Mouse (Mus musculus) MEL (cell line): Measurements from ENCODE around the gene Fbxl21. TPM values are rescaled to one million over a fixed set of nuclear protein-coding genes. Genes with fewer than 3 reads are reported as not detected.

ENCODE experiments used
- DNase-seq: peaks from one replicate; pipeline ENCODE4 v3.0.0; 2011; ENCODE audit warnings: low read depth, low spot score
- H3K27ac ChIP-seq: 2 replicates; pipeline ENCODE4 v1.5.1; 2012; ENCODE audit warnings: low read depth, mild to moderate bottlenecking, control low read depth, low read length, moderate library complexity; ENCODE audit not compliant: control insufficient read depth
- H3K27me3 ChIP-seq, 2 experiments: fragments of 150-350 bp in 1 of 2; sonication (generic) in 1 of 2; 2 replicates each; pipeline ENCODE4 v1.6.1; 2012; ENCODE audit warnings: low read length in 2 of 2, mild to moderate bottlenecking in 2 of 2, improper control_type of control experiment in 1 of 2, moderate library complexity in 1 of 2; ENCODE audit not compliant: insufficient read depth in 2 of 2, control insufficient read depth in 1 of 2
- H3K36me3 ChIP-seq, 2 experiments: 2 replicates each; pipeline ENCODE4 v1.6.1; 2012 to 2014; ENCODE audit warnings: low read length in 2 of 2, improper control_type of control experiment in 1 of 2, inconsistent platforms in 1 of 2, mild to moderate bottlenecking in 1 of 2; ENCODE audit not compliant: insufficient read depth in 2 of 2, control insufficient read depth in 1 of 2
- H3K4me1 ChIP-seq, 2 experiments: fragments of 150-350 bp in 1 of 2; sonication (generic) in 1 of 2; 2 replicates each; pipeline ENCODE4 v1.6.1; 2012; ENCODE audit warnings: low read length in 2 of 2, improper control_type of control experiment in 1 of 2, mild to moderate bottlenecking in 1 of 2; ENCODE audit not compliant: insufficient read depth in 2 of 2, control insufficient read depth in 1 of 2
- H3K4me3 ChIP-seq, 2 experiments: fragments of 150-350 bp in 1 of 2; sonication (generic) in 1 of 2; 2 replicates each; pipeline ENCODE4 v1.5.1; 2012; ENCODE audit warnings: low read depth in 2 of 2, low read length in 2 of 2, mild to moderate bottlenecking in 2 of 2, moderate library complexity in 2 of 2, control low read depth in 1 of 2, improper control_type of control experiment in 1 of 2; ENCODE audit not compliant: control insufficient read depth in 1 of 2, insufficient read depth in 1 of 2
- H3K79me2 ChIP-seq: 2 replicates; pipeline ENCODE4 v1.6.1; 2012; ENCODE audit warnings: mild to moderate bottlenecking, low read length, moderate library complexity; ENCODE audit not compliant: control insufficient read depth, poor library complexity, insufficient read depth
- H3K9ac ChIP-seq: 2 replicates; pipeline ENCODE4 v1.6.1; 2012; ENCODE audit warnings: low read depth, mild to moderate bottlenecking, control low read depth, low read length, moderate library complexity; ENCODE audit not compliant: control insufficient read depth, poor library complexity, severe bottlenecking
- H3K9me3 ChIP-seq: fragments of 150-350 bp; sonication (generic); replicated peaks from 2 replicates; pipeline ENCODE4 v1.6.1; 2012; ENCODE audit warnings: mild to moderate bottlenecking, low read length, improper control_type of control experiment, moderate library complexity; ENCODE audit not compliant: insufficient read depth
- CTCF ChIP-seq, 3 experiments: IDR thresholded peaks in 2 of 3; conservative IDR thresholded peaks in 1 of 3; 2 replicates each; pipeline ENCODE4 v1.5.1; 2011 to 2012; ENCODE audit warnings: low read length in 3 of 3, low read depth in 2 of 3, mild to moderate bottlenecking in 2 of 3, improper control_type of control experiment in 1 of 3, inconsistent platforms in 1 of 3, mixed read lengths in 1 of 3, moderate library complexity in 1 of 3; ENCODE audit not compliant: control insufficient read depth in 1 of 3, insufficient read depth in 1 of 3, poor library complexity in 1 of 3, severe bottlenecking in 1 of 3
- GABPA ChIP-seq: IDR thresholded peaks from 2 replicates; pipeline ENCODE4 v1.6.1; 2012; ENCODE audit warnings: low read depth, mild to moderate bottlenecking, inconsistent platforms, low read length, improper control_type of control experiment, moderate library complexity
- GATA1 ChIP-seq: IDR thresholded peaks from 2 replicates; pipeline ENCODE4 v1.6.1; 2011; ENCODE audit warnings: low read depth, low read length, improper control_type of control experiment
- HCFC1 ChIP-seq: IDR thresholded peaks from 2 replicates; pipeline ENCODE4 v1.6.1; 2012; ENCODE audit warnings: low read depth, mild to moderate bottlenecking, inconsistent platforms, low read length, improper control_type of control experiment, moderate library complexity
- JUND ChIP-seq: IDR thresholded peaks from 2 replicates; pipeline ENCODE4 v1.6.1; 2011; ENCODE audit warnings: low read depth, mild to moderate bottlenecking, improper control_type of control experiment, low read length
- KAT2A ChIP-seq: conservative IDR thresholded peaks from 2 replicates; pipeline ENCODE4 v1.6.1; 2012; ENCODE audit warnings: low read depth, low read length, improper control_type of control experiment, inconsistent platforms
- MAX ChIP-seq: IDR thresholded peaks from 2 replicates; pipeline ENCODE4 v1.6.1; 2011; ENCODE audit warnings: low read length, improper control_type of control experiment
- MAZ ChIP-seq: IDR thresholded peaks from 2 replicates; pipeline ENCODE4 v1.6.1; 2012; ENCODE audit warnings: low read depth, mild to moderate bottlenecking, inconsistent platforms, low read length, improper control_type of control experiment
- MXI1 ChIP-seq: IDR thresholded peaks from 2 replicates; pipeline ENCODE4 v1.6.1; 2011; ENCODE audit warnings: mild to moderate bottlenecking, low read depth, low read length, improper control_type of control experiment
- POLR2A ChIP-seq, 2 experiments: IDR thresholded peaks; 2 replicates each; pipeline ENCODE4 v1.6.1; 2011 to 2012; ENCODE audit warnings: low read length in 2 of 2, mild to moderate bottlenecking in 2 of 2, control low read depth in 1 of 2, improper control_type of control experiment in 1 of 2, low read depth in 1 of 2, moderate library complexity in 1 of 2; ENCODE audit not compliant: control insufficient read depth in 1 of 2, insufficient read depth in 1 of 2, poor library complexity in 1 of 2
- USF1 ChIP-seq: IDR thresholded peaks from 2 replicates; pipeline ENCODE4 v1.6.1; 2014; ENCODE audit warnings: low read depth, mild to moderate bottlenecking, inconsistent platforms, low read length, improper control_type of control experiment, moderate library complexity
- ZKSCAN1 ChIP-seq: IDR thresholded peaks from 2 replicates; pipeline ENCODE4 v1.6.1; 2012; ENCODE audit warnings: low read depth, mild to moderate bottlenecking, inconsistent platforms, low read length, improper control_type of control experiment, moderate library complexity
- ZMIZ1 ChIP-seq: IDR thresholded peaks from 2 replicates; pipeline ENCODE4 v1.6.1; 2012; ENCODE audit warnings: low read depth, mild to moderate bottlenecking, inconsistent platforms, low read length, improper control_type of control experiment, moderate library complexity
- ZNF384 ChIP-seq: IDR thresholded peaks from 2 replicates; pipeline ENCODE4 v1.6.1; 2012; ENCODE audit warnings: low read depth, mild to moderate bottlenecking, inconsistent platforms, low read length, improper control_type of control experiment
- polyA plus RNA-seq, 2 experiments: library from polyadenylated mRNA; stranded (reverse) in 1 of 2; unstranded in 1 of 2; fragments of >175 nt in 1 of 2; fragments of >200 nt in 1 of 2; gene quantifications; 2 replicates each; pipeline versions ENCODE4 v1.2.1 to v1.2.4; 2012; ENCODE audit warnings: low replicate concordance in 2 of 2, low read depth in 1 of 2; ENCODE audit not compliant: insufficient read length in 2 of 2, insufficient read depth in 1 of 2, missing spikeins in 1 of 2
- total RNA-seq: library from RNA; depleted of rRNA; stranded (reverse); fragments of 300-350 nt; gene quantifications from 2 replicates; pipeline ENCODE4 v1.2.3, GENCODE M21; 2012

Gene Fbxl21
- total and polyA plus RNA-seq, 3 experiments: not detected

GRCm38 (mm10) chr13:56539846-56540245 lies 17.6 kb downstream of the Fbxl21 start:
- no peak for DNase-seq

GRCm38 (mm10) chr13:56543805-56544204 lies 21.5 kb downstream of the Fbxl21 start:
- Histone ChIP-seq H3K4me3 (no peak overlapping the region), H3K27ac (no peak overlapping the region), H3K9ac (no peak overlapping the region), H3K4me1 (no peaks in the 10 kb centered on the region), H3K79me2 (no peaks in the 10 kb centered on the region), H3K36me3 (no peaks in the 10 kb centered on the region), H3K9me3 (no peaks in the 10 kb centered on the region), H3K27me3 (no peaks in the 10 kb centered on the region)
- DNase-seq: no peak
- no peak for TF ChIP-seq ZNF384
- TF ChIP-seq USF1: no peak

More at GRCm38 (mm10) chr13:56539846-56540245, 17.6 kb downstream of the Fbxl21 start:
- Histone ChIP-seq H3K9ac (no peak overlapping the region), H3K79me2 (no peaks in the 10 kb centered on the region), H3K9me3 (no peaks in the 10 kb centered on the region), H3K27ac (no peak overlapping the region), H3K27me3 (no peaks in the 10 kb centered on the region), H3K4me1 (no peaks in the 10 kb centered on the region), H3K36me3 (no peaks in the 10 kb centered on the region), H3K4me3 (no peak overlapping the region)
- TF ChIP-seq MAX (no peak), POLR2A (IDR thresholded peaks at IDR 0.05; ENCODE audit: control insufficient read depth in 1 of 2, insufficient read depth in 1 of 2, low read depth in 1 of 2, low read length in 2 of 2, poor library complexity in 1 of 2) (no peak), ZMIZ1 (no peak), GATA1 (no peak), GABPA (no peak), MXI1 (no peak), MAZ (no peak)

- H3K9me3 ChIP-seq: no peaks in the 10 kb centered on the region
- H3K9ac ChIP-seq: no peak overlapping the region
- no peak for DNase-seq
- no peaks in the 10 kb centered on the region for H3K27me3 ChIP-seq
- no peaks in the 10 kb centered on the region for H3K36me3 ChIP-seq
- no peaks in the 10 kb centered on the region for H3K4me1 ChIP-seq
- TF ChIP-seq HCFC1: no peak
- TF ChIP-seq CTCF (IDR thresholded peaks at IDR 0.05 in 2 of 3, conservative IDR thresholded peaks at IDR 0.05 in 1 of 3; ENCODE audit: control insufficient read depth in 1 of 3, insufficient read depth in 1 of 3, low read depth in 2 of 3, low read length in 3 of 3, poor library complexity in 1 of 3, severe bottlenecking in 1 of 3): no peak
- no peak for TF ChIP-seq MAX
- TF ChIP-seq USF1: no peak
- no peak for TF ChIP-seq JUND
- TF ChIP-seq KAT2A: no peak
- TF ChIP-seq ZKSCAN1: no peak
- no peak overlapping the region for H3K27ac ChIP-seq
- no peaks in the 10 kb centered on the region for H3K79me2 ChIP-seq
- H3K4me3 ChIP-seq: no peak overlapping the region
Observed at GRCm38 (mm10) chr13:56544956-56545355, 22.7 kb downstream of the Fbxl21 start.
